Mouse (Mus musculus): ENCODE data around the gene Cldn34c4. TPM values are rescaled to one million over a fixed set of nuclear protein-coding genes. Genes with fewer than 3 reads are reported as not detected.

Cldn34c4 gene
- not detected for total RNA-seq (2021)
- long read RNA-seq, experiment 1: 0 reads
- long read RNA-seq, experiment 2: 0 reads

- no peak for DNase-seq (ENCODE audit: low spot score in 2 of 2)
Observed at GRCm38 (mm10) chrX:127736454-127736853, at the start of gene Cldn34c4. Gene Cldn34c4, minus strand, starts transcription at chrX:127736554.

GRCm38 (mm10) chrX:127747062-127747461 lies 10.7 kb upstream of the Cldn34c4 start:
- DNase-seq (ENCODE audit: low spot score in 2 of 2): no peak
